Mouse (Mus musculus) embryonic facial prominence, embryonic 12.5 days (tissue): ENCODE data around the gene Ttf2. TPM values are rescaled to one million over a fixed set of nuclear protein-coding genes. Genes with fewer than 3 reads are reported as not detected.

Experiments
- ATAC-seq: fragments of 200-750 bp; cut with Nextera tagmentation; 2 replicates; pipeline ENCODE4 v1.8.0; 2017; ENCODE audit not compliant: insufficient number of reproducible peaks, insufficient read depth, low FRiP score, low TSS enrichment
- H3K27ac ChIP-seq: fragments of 300-500 bp; sonication (generic); 2 replicates; pipeline ENCODE4 v1.5.1; 2016; ENCODE audit warnings: mild to moderate bottlenecking
- H3K27me3 ChIP-seq: fragments of 300-500 bp; sonication (generic); 2 replicates; pipeline ENCODE4 v1.6.1; 2016; ENCODE audit warnings: mild to moderate bottlenecking, moderate library complexity
- H3K36me3 ChIP-seq: fragments of 300-500 bp; sonication (generic); 2 replicates; pipeline ENCODE4 v1.6.1; 2016; ENCODE audit warnings: mild to moderate bottlenecking
- H3K4me1 ChIP-seq: fragments of 300-500 bp; sonication (generic); 2 replicates; pipeline ENCODE4 v1.6.1; 2016
- H3K4me2 ChIP-seq: fragments of 300-500 bp; sonication (generic); replicated peaks from 2 replicates; pipeline ENCODE4 v1.6.1; 2016; ENCODE audit warnings: mild to moderate bottlenecking, moderate library complexity
- H3K4me3 ChIP-seq: fragments of 300-500 bp; sonication (generic); 2 replicates; pipeline ENCODE4 v1.5.1; 2016; ENCODE audit warnings: mild to moderate bottlenecking
- H3K9ac ChIP-seq: fragments of 300-500 bp; sonication (generic); 2 replicates; pipeline ENCODE4 v1.6.1; 2016; ENCODE audit warnings: mild to moderate bottlenecking, moderate library complexity
- H3K9me3 ChIP-seq: fragments of 300-500 bp; sonication (generic); 2 replicates; pipeline ENCODE4 v1.6.1; 2016; ENCODE audit warnings: mild to moderate bottlenecking, moderate library complexity
- WGBS: fragments of 180-500 bp; shearing (Covaris S2); methylation state at CpG from one replicate; pipeline ENCODE4 v1.1.7; 2016; 5-methylcytosine and 5-hydroxymethylcytosine counted together
- polyA plus RNA-seq: library from polyadenylated mRNA; unstranded; fragments of >200 nt; fragmentation: Nextera tagmentation; extraction: Ambion mirVana; gene quantifications from 2 replicates; pipeline ENCODE4 v1.2.1, GENCODE M21; 2016

Ttf2 gene
- polyA plus RNA-seq, 1 experiment from 2014 or later, result 20.8 TPM

DNA sequence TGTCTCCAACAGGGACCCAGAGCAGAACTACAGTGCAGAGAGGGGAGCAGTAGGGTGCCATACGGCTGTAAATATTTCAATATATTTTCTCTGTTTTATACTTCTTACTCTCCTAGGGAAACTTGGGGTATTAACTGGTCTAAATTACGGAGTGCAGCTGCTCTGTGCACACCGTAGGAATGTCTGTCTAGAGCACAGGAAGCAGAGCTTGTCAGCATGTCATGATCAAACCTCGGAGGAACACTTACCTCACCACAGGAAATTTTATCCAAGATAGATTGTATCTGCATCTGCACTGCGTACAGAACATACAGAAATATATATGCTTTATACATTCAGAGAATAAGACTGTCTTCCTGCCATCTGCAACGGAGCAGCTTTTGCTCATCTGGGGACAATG lies 60.9 kb downstream of the Ttf2 start:
- 41% methylated on average over 6 of the region's 6 CpGs for WGBS
- no peak for ATAC-seq

DNA sequence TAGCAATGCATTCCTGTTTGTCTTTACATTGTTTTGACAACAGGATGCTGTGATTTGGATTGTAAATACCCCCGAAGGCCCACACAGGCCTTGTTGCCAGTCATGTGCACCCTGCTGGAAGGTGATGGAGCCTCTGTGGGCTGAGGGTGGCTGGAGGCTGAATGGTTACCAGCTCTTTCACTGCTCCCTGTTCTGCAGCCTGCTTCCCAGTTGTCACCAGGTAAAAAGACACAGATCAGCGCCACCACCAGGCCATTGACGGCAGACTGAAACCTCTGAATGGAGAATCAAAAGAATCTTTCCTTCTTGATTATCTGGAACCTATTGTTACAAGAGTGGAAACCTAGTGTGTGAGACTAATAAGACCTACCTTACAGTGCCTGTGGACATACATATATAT lies 62.5 kb downstream of the Ttf2 start:
- ATAC-seq, result no peak
- H3K27ac ChIP-seq, result no peak overlapping the region
- no peaks in the 10 kb centered on the region for H3K27me3 ChIP-seq
- no peak overlapping the region for H3K9ac ChIP-seq
- no peaks in the 10 kb centered on the region for H3K9me3 ChIP-seq
- peaks cover 18% of the 10 kb centered on the region; the same call in 1 of the 2 replicates for H3K4me1 ChIP-seq
- H3K4me2 ChIP-seq, result no peak overlapping the region
- H3K36me3 ChIP-seq, result no peaks in the 10 kb centered on the region
- 28% methylated on average over 3 of the region's 3 CpGs for WGBS
- H3K4me3 ChIP-seq, result no peak overlapping the region

More for the DNA sequence above, 60.9 kb downstream of the Ttf2 start:
- Histone ChIP-seq H3K27ac (peak overlapping the region; percentile 26; the same call in 1 of the 2 replicates), H3K27me3 (no peaks in the 10 kb centered on the region), H3K4me1 (peaks cover 18% of the 10 kb centered on the region; the same call in 1 of the 2 replicates), H3K9me3 (no peaks in the 10 kb centered on the region), H3K4me2 (no peak overlapping the region), H3K9ac (no peak overlapping the region), H3K4me3 (no peak overlapping the region), H3K36me3 (no peaks in the 10 kb centered on the region)

GRCm38 (mm10) chr3:100906128-100906527 lies 63.3 kb downstream of the Ttf2 start:
- WGBS, result 58% methylated on average over 6 of the region's 6 CpGs
- H3K9me3 ChIP-seq, result no peaks in the 10 kb centered on the region
- ATAC-seq, result no peak
- H3K27ac ChIP-seq, result no peak overlapping the region
- H3K4me3 ChIP-seq, result no peak overlapping the region
- no peaks in the 10 kb centered on the region for H3K27me3 ChIP-seq
- no peak overlapping the region for H3K4me2 ChIP-seq
- H3K9ac ChIP-seq, result no peak overlapping the region
- no peaks in the 10 kb centered on the region for H3K36me3 ChIP-seq
- H3K4me1 ChIP-seq, result peaks cover 10% of the 10 kb centered on the region; the same call in 1 of the 2 replicates

DNA sequence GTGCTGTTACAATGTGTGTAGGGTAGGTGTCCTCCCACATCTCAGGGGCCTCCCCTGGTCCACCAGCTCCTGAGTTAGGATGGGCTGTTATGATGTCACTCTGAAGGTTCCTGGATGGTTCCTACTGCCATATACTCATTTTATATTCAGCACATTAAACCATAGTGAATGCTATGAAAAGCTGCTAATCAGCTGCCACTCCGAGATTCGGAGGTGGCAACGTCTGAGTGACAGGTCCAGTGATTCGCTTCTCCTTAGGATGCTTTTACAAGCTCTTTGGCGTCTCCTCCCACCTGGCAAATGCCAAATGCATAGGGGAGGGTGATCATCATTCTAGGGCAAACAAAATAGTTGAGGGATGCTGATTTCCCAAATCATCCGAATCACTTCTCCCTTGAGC lies 74.0 kb downstream of the Ttf2 start:
- no peak overlapping the region for H3K4me2 ChIP-seq
- no peaks in the 10 kb centered on the region for H3K27me3 ChIP-seq
- H3K9me3 ChIP-seq, result no peaks in the 10 kb centered on the region
- no peak for ATAC-seq
- WGBS, result 80% methylated on average over 6 of the region's 6 CpGs
- H3K27ac ChIP-seq, result no peak overlapping the region
- no peaks in the 10 kb centered on the region for H3K4me1 ChIP-seq
- no peak overlapping the region for H3K9ac ChIP-seq
- no peak overlapping the region for H3K4me3 ChIP-seq
- H3K36me3 ChIP-seq, result no peaks in the 10 kb centered on the region

DNA sequence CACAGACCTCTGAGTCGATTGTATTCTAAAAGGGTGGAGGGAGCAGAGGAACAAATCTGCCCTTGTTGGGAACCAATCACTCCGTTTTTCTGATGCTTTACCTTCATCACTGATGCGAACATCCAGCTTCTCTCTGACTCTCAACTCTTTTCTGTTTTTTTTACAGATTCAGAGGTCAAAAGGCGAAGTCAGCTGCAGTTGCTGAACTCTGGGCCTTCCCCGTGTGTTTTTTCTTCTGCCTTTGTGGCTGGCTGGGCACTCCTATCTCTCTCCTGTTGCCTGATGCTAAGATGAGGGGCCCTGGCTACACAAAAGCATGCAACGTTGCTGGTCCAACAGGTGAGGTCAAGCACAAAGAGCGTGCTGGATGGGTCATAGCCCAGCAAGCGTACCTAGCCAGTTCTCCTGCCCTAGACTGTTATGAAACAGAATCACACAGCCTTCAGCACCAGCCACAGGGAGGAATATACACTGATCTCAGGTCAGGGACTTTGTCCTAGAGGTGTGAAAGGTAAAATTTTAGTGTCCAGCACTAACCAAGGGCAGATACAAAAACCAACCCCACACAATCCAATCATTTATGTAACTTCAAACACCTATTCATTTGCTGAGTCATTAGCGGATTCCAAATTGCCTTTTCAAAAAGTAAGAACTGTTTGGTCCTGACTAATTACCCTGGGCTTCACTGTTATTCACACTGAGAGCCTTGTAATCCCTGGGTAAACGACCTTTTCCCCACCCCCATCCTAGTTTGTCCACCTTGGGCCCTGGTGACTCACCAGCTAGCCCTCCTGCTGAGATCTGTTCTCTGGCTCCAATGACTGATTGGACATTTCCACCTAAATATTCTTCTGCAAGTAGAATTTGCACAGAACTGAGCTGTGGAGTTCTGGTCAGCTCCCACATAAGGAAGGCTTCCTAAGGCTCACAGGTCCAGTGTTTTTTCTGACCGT lies 76.8 kb downstream of the Ttf2 start:
- no peak for ATAC-seq
- WGBS, result 55% methylated on average over 11 of the region's 11 CpGs
- Histone ChIP-seq H3K4me3 (no peak overlapping the region), H3K27me3 (no peaks in the 10 kb centered on the region), H3K27ac (no peak overlapping the region), H3K36me3 (no peaks in the 10 kb centered on the region), H3K4me2 (no peak overlapping the region), H3K9ac (no peak overlapping the region), H3K9me3 (no peaks in the 10 kb centered on the region), H3K4me1 (no peaks in the 10 kb centered on the region)

- Histone ChIP-seq H3K4me3 (no peak overlapping the region), H3K4me1 (no peaks in the 10 kb centered on the region), H3K9ac (no peak overlapping the region), H3K4me2 (no peak overlapping the region), H3K36me3 (no peaks in the 10 kb centered on the region), H3K27ac (no peak overlapping the region), H3K9me3 (0 out of 2 replicates have a peak, but pooled peaks cover 6% of the 10 kb centered on the region), H3K27me3 (no peaks in the 10 kb centered on the region)
- no peak for ATAC-seq
- WGBS, result 88% methylated on average over 3 of the region's 3 CpGs
Measured at GRCm38 (mm10) chr3:100890406-100890805, 79.1 kb downstream of the Ttf2 start.

- Histone ChIP-seq H3K27ac (no peak overlapping the region), H3K4me1 (no peaks in the 10 kb centered on the region), H3K36me3 (no peaks in the 10 kb centered on the region), H3K4me3 (no peak overlapping the region), H3K27me3 (no peaks in the 10 kb centered on the region), H3K9me3 (0 out of 2 replicates have a peak, but pooled peaks cover 6% of the 10 kb centered on the region), H3K4me2 (no peak overlapping the region), H3K9ac (no peak overlapping the region)
- no peak for ATAC-seq
- 91% methylated on average over 1 of the region's 1 CpGs for WGBS
Measured at GRCm38 (mm10) chr3:100889234-100889633, 80.2 kb downstream of the Ttf2 start.

Other genes starting within 250 kb of the Ttf2 start
- gene Vtcn1, start 144.2 kb downstream of the Ttf2 start, polyA plus RNA-seq, result 0.11 TPM in 1 of 2 replicates, not detected in the other
- gene Trim45, start 47.5 kb downstream of the Ttf2 start, polyA plus RNA-seq, result 7.8 and 8.5 TPM in 2 replicates
- gene Cd101, start 59.9 kb upstream of the Ttf2 start, polyA plus RNA-seq, result 0.06 and 0.13 TPM in 2 replicates
- 5.4 and 6.3 TPM in 2 replicates for gene Ptgfrn, start 140.6 kb upstream of the Ttf2 start, polyA plus RNA-seq